Mouse (Mus musculus) skeletal muscle tissue, adult 2 months (tissue): ENCODE measurements at regions not wholly inside any gene's neighbourhood (a gene's known extent, or its start where the extent isn't known, plus 50 kb on each side); places are given as distances from the start of the nearest gene placed in this dataset.
A peak's percentile ranks its signal among the peaks of the same experiment; 100 is the strongest.
"Not testable (repeated sequence)": the region's sequence is repeated elsewhere in the genome, so short reads cannot be mapped to it uniquely, and the experiment has no call there.

ENCODE experiments used
- DNase-seq: peaks from one replicate; pipeline ENCODE4 v3.0.0-alpha.2; 2012; ENCODE audit warnings: low read depth, low spot score

DNA sequence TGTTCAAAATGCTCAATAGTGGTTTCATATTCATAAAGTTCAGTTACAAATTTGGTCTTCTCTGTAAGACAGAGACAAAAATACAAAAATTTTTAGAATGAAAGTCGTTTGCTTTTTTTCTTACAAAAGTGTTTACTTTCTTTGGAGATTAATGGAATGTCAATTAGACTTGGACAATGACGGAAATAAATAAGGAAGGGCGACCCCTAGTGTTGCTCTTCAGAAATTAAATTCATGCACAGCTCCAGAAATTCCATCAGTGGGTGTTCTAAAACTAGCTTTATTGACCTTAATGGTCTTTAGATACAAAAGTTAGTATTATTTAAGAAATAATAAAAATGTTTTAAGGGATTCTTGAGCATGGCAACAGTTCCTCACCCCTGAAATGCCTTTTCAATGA is 141.8 kb upstream of the Lama2 start:
- DNase-seq, result peak; percentile 12

GRCm38 (mm10) chr10:27802368-27802767 is 182.8 kb upstream of the Lama2 start:
- no peak for DNase-seq

DNA sequence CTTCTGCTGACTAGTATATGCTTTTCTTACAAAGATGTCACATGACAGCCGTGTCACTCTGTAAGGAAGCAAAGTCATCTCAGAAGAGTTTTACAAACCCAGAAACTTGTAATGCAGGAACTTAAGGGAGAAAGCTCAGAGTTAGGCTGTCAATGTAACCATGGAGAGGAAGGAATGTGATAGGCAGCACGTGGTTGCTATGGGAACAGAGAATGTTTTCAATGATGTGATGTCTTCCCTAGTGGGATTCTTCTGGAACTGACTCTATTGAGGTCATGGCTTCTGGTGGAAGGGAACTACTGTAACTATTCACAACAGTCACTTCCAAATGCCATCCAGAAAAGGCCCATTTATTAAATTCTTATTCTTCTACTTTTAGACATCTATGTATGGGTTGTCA is 190.0 kb upstream of the Lama2 start:
- DNase-seq, result no peak

DNA sequence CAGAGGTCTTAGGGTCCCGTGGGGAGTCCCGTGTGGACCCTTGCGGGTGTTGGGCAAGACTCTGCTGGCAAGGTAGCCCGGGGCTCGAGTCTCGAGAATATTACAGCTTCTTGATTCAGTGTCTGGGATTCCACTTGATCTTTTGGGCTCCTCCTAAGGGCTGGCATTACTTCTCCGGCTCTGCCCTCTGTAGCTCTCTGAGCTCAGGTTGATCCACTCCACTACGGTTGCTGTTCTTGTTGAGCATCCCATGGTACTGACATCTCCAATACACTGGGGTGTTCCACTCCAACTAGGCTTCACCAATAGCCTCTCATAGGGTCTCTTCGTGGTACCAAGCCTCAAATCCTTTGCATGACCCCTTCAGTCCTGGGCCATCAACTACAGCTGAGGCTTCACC is 206.1 kb upstream of the Lama2 start:
- DNase-seq, result not testable (repeated sequence)

DNA sequence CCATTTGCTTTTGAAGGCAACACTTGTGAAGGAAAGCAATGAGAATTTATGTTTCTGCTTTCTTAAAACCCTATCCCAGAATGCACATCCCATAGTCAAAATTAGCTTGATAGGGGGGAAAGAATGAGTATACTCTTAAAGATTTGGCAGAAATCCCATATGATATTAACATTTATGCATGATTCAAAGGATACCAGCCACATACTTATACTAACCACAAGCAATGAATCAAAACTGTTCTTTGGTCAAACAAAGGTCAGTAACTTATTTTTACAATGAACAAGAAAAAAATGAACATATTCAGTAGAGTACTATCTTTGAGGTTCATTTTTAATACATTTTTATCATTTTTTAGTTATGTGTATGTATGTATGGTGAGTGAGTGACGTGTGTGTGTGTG is 208.8 kb upstream of the Lama2 start:
- no peak for DNase-seq

GRCm38 (mm10) chr10:27838666-27839065 is 219.1 kb upstream of the Lama2 start:
- no peak for DNase-seq

- DNase-seq, result no peak
Measured at GRCm38 (mm10) chr10:27841042-27841709, 221.6 kb upstream of the Lama2 start.

GRCm38 (mm10) chr10:27843010-27843409 is 223.5 kb upstream of the Lama2 start:
- DNase-seq, result no peak

- no peak for DNase-seq
Measured at GRCm38 (mm10) chr10:27863625-27864024, 211.0 kb upstream of the Ptprk start.

GRCm38 (mm10) chr10:27880867-27881266 is 193.8 kb upstream of the Ptprk start:
- no peak for DNase-seq

GRCm38 (mm10) chr10:27891778-27892512 is 182.7 kb upstream of the Ptprk start:
- DNase-seq, result no peak

GRCm38 (mm10) chr10:27916406-27916805 is 158.2 kb upstream of the Ptprk start:
- no peak for DNase-seq

GRCm38 (mm10) chr10:27927266-27927665 is 147.4 kb upstream of the Ptprk start:
- no peak for DNase-seq

- no peak for DNase-seq
Measured at GRCm38 (mm10) chr10:27942136-27942535, 132.5 kb upstream of the Ptprk start.

DNA sequence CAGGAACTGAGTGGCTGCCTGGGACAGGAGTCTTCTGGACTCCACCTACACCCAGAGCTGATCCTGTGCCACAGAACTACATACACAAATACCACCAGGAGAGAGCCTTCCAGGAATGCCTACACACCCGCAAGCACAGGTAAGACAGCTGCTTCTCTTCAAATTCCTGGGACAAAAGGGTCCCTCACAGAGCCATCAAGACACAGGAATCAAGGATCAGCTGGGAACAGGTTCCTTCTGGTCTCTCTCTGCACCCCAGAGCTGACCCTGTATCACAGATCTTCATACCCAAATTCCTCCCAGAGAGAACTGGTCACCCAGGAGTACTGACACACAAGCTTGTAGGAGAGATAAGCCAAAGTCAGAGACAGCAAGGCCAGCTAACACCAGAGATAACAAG is 125.5 kb upstream of the Ptprk start:
- DNase-seq, result no peak

DNA sequence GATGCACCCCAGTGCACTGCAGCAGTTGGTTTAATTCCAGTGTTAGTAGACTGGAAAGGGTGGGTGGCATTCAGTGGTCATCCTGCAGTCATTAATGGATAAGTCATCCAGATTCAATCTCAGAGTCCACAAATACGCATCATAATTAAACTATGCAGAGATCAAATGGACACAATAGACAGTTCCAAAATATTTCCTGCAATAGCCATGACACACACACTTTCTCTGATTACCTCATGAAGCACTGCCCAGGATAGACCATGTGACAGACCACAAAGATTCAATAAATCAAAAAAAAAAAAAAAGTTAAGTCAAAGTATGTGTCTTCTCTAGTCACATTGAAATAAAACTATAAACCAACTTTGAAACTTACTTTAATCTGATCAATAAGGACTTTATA is 106.4 kb upstream of the Ptprk start:
- DNase-seq, result no peak

GRCm38 (mm10) chr10:27984047-27984446 is 90.6 kb upstream of the Ptprk start:
- no peak for DNase-seq

GRCm38 (mm10) chr10:27985068-27985467 is 89.6 kb upstream of the Ptprk start:
- no peak for DNase-seq

GRCm38 (mm10) chr10:27987026-27987425 is 87.6 kb upstream of the Ptprk start:
- DNase-seq, result no peak

- no peak for DNase-seq
Measured at GRCm38 (mm10) chr10:27988066-27988465, 86.6 kb upstream of the Ptprk start.

DNA sequence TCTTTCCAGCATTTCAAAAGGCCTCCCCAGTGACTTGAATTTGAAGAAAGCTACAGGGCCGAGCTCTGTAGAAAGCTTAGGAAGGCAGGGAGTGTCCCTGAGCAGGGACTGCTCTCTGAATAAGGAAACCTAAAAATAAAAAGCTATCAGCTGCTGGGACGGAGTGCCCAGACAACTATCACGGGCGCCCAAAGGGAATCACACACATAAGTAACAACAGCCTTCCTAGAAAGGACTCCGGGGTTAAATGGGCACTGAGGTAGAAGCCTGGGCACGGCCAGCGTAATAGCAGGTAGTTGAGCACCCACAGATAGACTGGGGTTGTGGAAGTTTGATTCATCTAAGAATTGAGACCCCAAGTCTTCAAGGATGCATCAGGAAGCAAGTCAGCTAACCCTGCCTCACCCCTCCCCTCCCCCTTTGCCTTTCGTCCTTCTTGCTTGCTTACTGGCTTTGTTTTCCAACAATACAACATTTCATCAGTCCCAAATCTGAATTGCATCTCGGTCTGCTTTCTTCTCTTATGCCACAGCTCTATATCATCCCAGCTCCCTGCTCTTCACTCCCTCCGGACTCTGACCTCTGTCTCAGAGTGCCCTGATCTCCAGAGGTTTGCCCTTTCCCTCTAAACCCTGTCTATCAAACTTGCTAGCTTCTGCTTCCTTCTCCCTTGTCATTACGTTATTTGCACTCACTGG is 84.1 kb upstream of the Ptprk start:
- DNase-seq, result no peak

DNA sequence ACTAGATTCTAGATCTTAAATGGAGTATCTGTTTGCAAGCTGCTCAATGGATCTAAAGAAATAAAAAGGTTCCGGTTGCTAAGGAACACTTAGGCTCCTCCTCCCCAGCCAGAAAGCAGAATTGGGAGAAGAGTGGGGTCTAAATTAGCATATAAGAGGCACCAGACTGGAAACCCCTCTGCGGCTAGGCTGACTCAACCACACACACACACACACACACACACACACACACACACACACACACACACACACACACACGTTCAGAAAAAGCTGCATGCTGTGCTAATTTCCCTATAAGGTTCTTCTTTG is 83.6 kb upstream of the Ptprk start:
- DNase-seq, result no peak
